Mouse (Mus musculus) kidney, adult 9 months (tissue): ENCODE data around the gene Ppie.
"Not testable (repeated sequence)": the region's sequence is repeated elsewhere in the genome, so short reads cannot be mapped to it uniquely, and the experiment has no call there.

ENCODE experiments used
- DNase-seq: peaks from one replicate; pipeline ENCODE4 v3.0.0; 2022

The Ppie gene

DNA sequence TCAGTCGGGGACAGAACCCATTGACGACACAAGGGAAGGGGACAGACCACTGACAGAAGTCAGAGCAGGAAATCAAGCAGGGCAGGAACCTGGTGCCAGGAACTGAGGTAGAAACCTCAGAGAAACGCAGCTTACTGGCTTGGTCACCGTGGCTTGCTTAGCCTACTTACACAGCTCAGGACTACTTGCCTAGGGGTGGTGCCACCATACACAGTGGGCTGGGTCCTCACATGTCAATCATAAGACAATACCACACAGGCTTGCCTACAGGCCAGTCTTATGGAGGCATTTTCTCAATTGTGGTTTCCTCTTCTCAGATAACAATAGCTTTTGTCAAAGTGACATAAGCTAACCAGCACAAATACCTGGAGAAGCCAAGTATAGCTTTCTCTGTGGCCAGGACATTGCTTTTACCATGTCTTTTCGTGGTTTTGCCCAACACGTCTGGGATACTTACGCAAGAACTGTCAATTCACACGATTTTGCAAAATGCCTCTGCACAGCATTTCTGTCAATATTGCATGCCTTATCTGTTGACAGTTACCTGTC lies 27.5 kb downstream of the Ppie start:
- DNase-seq, result no peak

DNA sequence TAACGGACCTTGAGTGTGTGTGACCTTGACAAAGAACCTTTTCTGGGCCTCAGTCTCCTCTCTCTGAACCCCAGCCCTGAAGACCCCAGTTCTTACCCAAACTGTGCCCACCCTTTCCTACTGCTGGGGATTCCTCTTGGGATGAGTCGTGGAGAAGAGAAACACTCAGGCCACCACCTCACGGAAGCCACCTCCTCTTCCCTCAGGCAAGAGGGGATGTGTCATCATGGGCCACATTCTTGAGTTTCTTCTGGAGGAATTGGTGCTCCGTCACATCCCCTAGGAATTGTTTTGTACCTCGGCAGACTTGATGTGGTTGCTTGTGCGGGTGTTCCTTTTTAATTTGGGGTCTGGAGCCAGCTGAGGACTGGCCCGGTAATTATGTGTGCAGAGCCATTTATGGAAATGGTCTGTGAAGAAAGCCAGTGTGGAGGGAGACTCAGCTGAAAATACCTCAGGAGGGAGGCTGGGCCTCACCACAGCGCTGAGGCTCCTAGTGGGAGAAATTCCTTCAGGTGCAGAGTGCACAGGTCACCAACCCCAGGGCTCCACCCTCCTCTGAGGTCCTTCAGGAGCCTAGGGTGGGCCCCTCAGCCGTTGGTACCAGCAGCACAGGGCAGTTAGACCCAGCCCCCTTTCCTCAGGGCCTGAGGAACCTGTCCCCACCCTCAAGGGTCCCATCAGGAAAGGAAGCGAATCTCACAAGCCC lies 28.3 kb downstream of the Ppie start:
- DNase-seq, result not testable (repeated sequence)

DNA sequence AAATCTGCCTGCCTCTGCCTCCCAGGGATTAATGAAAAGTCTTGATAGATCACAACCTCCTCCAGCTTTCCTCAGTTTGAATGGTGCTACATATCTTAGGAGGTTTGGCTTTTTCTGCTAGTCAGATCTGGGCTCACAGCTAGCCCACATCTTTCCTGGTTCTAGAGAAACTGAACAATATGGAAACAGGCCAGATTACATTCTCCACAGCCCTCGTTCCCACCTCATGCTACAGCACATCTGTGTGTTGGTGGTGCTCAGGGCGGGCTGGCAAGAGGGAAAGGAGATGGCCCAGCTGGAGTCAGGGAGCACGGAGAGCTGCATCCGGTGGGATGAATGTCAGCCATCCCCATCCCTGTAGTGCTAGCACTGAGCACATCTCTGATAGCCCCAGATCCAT lies 29.0 kb downstream of the Ppie start:
- no peak for DNase-seq

DNA sequence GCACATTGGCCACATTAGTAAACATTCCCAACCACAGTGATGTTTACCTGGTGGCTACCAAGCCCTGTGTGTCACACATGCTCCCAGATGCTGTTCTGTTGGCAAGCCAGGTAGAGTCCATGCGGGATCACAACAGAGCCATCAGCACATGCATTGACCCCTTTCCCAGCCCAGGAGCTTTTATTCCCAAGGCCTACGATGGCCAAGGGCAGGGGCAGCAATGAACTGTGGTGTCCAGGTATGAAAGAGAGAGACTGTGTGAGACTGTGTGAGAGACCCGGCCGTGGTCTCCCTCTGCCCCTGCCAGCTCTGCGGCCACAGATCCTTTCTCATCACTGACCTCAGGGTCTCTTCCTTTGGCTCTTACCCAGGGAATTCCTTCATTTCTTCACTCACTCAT lies 31.7 kb downstream of the Ppie start:
- DNase-seq, result no peak

DNA sequence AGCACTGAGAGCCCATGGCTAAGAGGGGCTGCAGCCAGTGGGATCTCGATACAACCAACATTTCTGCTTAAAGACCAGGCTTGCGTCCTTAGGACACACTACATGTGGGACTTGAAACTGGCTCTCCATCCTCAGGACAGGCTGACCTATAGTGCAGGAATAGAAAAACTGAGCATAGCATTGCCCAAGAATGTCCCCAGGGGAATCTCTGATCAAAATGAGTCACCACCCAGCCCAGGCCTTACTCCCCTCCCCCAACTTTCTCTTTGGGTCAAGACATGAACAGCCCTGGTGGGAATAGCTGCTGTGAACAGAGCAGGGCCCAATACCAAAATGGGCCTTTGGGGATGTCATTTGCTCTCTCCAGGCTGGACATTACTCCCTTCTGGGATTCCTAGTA lies 32.9 kb downstream of the Ppie start:
- DNase-seq, result no peak

DNA sequence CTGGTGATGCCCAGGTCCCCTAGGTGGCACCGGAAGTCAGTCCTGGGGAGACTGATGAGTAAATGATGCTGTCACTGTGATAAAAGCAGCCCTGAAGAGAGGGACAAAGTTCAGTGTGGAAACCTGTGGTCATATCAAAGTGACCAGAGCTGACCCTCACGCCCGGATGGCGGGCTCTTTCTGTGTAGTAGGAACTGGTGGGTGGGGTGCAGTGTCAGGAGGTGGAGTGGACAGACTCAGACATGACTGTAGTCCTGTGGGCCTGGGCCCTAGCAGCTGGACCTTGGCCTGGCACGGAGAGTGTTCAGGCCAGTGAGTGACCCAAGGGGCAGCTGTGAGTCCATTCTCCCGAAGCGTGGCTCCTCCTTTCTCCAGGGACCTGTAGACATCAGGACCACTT lies 33.8 kb downstream of the Ppie start:
- DNase-seq, result peak; percentile 17

DNA sequence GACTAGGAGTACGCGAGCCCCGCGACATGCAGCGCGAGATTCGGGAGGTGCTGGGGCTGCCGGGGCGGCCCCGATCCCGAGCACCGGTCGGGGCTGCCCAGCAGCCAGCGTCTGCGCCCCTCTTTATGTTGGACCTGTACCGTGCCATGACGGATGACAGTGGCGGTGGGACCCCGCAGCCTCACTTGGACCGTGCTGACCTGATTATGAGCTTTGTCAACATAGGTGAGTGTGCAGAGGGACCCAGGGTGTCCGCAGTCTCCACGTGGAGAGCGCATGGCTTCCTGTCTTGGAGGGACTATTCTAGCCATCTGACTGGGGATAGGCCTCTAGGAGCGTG lies 34.3 kb downstream of the Ppie start:
- DNase-seq, result no peak

DNA sequence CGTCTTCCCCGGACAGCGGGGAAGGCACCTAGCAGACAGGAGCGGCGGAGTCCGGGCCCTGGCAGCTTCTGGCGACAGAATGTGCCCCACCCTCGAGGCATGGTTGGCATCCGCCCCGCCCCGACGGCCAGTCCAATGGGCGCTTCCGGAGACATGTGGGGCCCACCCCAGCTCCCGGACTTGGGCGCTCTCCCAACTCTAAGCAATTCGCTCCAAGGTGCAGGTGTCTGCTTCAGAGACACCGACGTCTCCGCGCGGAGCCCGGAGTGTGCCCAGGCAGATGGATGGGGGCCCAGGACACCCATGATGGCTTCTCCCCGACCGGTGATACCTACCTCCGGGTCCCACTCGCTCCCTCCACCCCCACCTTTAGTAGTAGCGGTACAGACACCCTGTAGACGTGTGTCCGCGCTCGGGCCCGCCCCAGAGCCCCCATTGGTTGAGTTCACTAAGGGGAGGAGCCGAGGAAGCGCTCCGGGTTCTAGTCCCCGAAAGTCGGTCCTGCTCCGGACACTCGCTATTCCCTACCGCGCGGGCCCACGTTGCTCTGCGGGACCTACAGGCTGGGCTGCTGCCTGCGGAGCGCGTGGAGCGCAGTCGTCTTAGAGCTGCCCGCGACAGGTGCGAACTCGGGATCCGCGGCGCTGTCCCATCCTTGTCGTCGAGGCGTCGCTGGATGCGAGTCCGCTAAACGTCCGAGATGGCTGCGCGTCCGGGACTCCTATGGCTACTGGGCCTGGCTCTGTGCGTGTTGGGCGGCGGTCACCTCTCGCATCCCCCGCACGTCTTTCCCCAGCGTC lies 34.9 kb downstream of the Ppie start, which contains the start of gene Bmp8b:
TSS of gene Bmp8b (plus strand) at position 515 of the 800 bp plus-strand sequence.
- DNase-seq, result no peak

DNA sequence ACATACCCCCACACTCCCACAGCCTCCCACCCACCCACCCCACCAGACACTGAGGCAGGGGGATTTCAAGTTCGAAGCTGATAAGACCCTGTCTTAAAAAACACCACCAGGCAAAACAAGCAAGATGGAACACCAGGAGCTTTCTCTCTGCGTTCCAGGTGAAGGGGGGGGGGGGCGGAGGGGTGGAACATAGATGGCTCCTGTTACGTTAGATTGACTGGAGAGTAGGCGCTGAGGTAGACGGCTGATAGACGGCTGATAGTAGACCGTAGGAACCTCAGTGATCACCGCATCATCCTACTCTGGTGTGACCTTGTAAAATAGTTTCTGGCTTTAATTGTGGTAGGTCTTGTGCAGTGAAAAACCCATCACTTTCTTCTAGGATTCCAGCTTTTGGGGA lies 45.9 kb downstream of the Ppie start:
- DNase-seq, result no peak

DNA sequence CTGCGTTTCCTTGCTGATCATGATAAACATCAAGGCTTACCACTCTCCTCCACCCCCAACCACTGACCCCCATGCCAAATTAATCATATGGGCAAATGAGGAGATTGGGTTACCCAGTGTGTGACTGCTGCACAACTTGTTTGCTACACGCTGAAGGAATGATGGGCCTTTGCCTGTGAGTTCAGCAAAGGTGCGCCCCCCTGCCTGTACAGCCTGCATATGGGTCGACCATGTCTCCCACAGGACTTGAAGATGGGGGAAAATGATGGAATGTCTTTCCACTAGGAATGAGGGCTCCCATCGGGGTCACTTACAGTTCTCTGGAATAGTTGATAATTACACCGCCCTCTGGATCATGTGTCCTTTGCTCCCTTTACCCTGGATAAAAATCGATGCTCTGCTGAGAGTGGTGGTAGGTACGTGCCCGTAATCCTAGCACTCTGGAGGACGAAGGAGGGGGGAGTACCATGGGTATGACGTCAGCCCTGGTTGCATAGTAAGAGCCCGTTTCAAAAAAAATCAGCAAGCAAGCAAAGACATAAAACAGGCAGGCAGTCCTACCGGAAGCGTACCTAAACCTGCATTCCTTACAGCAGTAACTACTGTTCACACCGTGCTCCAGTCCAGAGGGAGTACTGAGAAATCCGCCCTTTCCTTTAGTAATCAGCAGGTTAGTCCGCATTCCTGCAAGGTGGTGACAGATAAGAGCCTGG lies 46.5 kb downstream of the Ppie start:
- DNase-seq, result no peak

DNA sequence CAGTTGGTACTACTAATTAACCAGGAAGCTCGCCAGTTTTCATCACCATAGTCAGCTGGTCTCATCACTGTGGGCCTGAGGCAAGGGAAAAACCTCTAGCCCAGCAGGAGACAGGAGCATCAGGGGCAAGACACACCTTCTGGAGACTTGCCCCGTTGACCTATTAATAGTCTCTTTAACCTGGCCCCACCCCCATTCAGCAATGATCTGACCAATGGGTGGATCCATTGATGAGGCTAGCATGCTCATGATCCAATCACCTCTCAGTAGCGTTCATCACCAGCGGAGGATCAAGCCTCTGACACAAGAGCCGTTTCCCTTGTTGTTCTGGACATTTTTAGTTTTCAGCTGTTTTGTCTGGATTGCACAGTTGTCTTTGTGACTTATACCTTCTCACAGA lies 47.1 kb downstream of the Ppie start:
- no peak for DNase-seq

DNA sequence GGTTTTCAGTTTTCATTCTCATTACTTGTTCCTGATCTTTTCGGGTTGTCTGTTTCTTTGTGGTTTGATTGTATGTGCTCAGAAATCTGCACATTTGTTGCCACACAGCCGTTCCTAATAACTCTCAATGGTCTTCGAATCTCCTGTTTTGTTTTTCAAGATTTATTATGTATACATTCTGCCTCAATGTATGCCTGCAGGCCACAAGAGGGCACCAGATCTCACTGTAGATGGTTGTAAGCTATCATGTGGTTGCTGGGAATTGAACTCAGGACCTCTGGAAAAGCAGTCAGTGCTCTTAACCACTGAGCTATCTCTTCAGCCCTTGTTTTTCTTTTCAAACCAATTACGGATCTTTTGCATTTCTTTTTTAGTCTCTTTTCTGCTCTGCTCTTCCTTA lies 53.4 kb downstream of the Ppie start:
- no peak for DNase-seq

DNA sequence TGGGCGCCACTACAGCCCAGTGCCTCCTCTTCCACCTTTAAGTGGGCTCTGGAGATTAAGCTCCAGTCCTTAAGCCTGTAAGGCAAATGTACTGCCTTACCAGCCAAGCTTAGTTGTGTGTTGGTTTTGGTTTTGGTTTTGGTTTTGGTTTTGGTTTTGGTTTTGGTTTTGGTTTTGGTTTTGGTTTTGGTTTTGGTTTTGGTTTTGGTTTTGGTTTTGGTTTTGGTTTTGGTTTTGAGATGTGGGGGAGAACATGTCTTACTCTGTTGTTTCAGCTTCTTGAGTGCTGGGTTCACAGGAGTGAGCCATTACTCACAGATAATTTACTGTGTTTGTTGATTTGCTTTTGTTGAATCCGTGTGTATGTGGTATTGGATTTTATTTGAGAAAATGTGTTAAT lies 54.5 kb downstream of the Ppie start:
- DNase-seq, result no peak

DNA sequence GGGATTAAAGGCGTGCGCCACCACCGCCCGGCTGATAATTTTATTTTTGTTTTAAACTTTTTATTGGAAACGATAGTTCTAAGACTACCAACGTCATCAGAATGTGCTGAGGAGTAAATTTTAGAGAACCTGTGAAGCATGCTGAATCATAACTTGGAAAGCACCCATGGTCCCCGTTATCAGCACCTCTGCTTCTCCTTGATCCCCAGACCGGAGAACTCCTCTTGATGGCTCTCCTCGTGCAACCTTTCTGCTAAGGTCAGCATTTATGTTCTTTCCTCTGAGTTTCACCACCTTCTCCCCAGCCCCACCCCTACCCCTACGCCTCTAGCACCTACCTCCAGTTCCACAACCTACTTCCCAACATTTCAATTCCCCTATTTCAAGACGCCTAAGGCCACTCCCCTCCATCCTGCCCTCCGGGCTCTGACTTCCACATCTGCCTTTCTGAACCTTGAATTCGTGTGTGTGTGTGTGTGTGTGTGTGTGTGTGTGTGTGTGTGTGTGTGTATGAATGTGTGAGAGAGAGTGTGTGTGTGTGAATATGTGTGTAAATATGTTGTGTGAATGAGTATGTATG lies 56.3 kb downstream of the Ppie start:
- DNase-seq, result no peak

DNA sequence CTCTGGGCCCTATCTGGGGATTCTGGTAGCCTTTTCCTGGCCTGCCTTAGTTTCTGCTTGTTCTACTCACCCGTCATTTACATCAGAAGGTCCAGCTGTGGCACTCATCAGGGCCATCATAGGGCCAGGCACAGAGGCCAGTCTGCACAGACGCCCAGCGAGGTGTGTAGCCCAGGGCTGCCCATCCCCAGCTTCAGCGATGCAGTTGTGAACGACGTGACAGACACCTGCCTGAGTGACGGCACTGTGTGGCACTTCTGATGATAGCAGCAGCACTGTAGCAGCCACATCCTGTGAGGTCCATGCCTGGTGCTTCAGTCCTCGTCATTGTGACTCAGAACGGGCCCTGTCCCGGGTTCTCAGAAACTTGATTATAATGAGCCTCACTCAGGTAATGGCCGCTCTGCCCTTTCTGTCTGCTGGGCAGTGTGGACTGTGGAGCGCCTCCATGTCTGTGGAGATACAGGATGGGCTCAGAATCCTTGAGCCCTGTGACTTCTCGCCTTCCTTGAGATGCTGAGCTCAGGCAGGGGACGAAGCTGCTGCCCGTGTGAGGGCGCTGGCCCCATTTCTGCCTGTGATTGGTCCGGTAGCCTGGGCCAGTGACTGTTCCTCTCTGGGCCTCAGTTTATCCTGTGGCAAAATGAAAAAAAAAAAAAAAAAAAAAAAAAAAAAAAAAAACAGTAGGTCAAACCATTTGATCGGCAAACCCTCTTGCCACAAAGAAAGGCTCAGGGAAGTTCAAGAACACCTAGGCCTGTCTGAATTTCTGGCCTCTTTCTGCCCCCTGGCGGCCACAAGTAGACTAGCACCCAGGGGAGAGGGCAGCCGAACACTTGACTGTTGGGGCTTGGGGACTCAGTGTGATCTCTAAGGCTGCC lies 57.2 kb downstream of the Ppie start:
- DNase-seq, result peak; percentile 58

DNA sequence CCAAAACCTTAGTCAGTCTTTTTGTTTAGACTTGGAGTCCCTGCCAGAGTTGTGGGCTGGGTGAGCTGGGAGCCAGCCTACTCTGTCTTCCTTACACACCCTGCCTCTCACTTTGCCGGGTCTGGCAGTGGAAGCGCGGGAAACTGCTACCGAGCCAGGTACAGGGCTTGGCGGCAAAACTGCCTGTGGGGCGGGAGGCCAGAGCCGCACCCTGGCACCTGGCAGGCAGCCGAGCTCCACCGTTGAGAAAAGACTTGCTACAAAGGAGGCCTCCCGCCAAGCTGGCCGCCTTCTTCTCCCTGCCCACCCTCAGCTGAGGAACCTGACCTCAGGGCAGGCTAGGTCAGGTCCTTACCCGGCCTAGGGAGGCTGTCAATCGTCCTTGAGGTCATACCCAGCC lies 59.0 kb downstream of the Ppie start:
- DNase-seq, result peak; percentile 16

DNA sequence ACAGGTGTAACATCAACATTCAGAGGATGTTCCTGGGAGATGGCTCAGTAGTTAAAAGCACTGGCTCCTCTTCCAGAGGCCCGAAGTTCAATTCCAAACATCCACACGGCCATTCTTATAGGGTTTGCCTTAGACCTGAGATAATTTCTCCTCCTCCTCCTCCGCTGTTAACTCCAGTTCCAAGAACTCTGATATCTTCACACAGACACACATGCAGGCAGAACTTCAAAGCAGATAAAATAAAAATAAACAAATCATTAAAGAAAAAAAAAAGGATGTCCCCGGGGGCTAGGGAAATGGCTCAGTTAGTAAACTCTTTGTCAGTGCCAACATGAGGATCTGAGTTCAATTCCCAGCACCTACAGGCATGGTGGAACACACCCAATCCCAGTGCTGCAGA lies 61.5 kb downstream of the Ppie start:
- no peak for DNase-seq
